Mouse (Mus musculus) large intestine, adult 2 months (tissue): Measurements from ENCODE around the gene Far2. TPM values are rescaled to one million over a fixed set of nuclear protein-coding genes. Genes with fewer than 3 reads are reported as not detected.

Experiments used
- DNase-seq: peaks from one replicate; pipeline ENCODE4 v3.0.0-alpha.2; 2012; ENCODE audit warnings: low read depth, low spot score
- WGBS: fragments of 180-500 bp; shearing (Covaris S2); methylation state at CpG from one replicate; pipeline ENCODE4 v1.1.7; 2018; 5-methylcytosine and 5-hydroxymethylcytosine counted together
- polyA plus RNA-seq: library from polyadenylated mRNA; depleted of rRNA; stranded (reverse); fragments of >200 nt; gene quantifications from 2 replicates; pipeline ENCODE4 v1.2.3, GENCODE M21; 2012; rRNA removed

Far2 gene
- 19.2 and 42.2 TPM in 2 replicates for polyA plus RNA-seq

GRCm38 (mm10) chr6:148046881-148047649 is at the start of gene Far2:
TSS of gene Far2 (plus strand) at chr6:148047259.
- WGBS = 2% methylated on average over 34 of the region's 34 CpGs
- no peak for DNase-seq

DNA sequence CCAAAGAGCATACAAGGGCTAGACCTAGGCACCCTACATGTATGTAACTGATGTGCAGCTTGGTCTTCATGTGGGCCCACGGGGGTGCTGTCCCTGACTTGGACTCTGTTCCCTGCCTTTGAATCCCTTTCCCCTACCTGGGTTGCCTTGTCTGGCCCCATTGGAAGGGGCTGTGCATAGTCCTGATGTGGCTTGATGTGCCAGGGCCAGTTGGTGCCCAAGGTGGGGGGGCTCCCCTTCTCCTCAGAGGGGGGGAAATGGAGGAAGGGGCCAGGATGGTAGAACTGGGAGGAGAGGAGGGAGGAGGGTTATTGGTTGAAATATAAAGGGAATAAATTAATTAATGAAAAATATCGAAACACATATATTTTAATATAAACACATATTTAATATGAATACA is 46.6 kb upstream of the Far2 start:
- no peak for DNase-seq
- 76% methylated on average over 2 of the region's 2 CpGs for WGBS

DNA sequence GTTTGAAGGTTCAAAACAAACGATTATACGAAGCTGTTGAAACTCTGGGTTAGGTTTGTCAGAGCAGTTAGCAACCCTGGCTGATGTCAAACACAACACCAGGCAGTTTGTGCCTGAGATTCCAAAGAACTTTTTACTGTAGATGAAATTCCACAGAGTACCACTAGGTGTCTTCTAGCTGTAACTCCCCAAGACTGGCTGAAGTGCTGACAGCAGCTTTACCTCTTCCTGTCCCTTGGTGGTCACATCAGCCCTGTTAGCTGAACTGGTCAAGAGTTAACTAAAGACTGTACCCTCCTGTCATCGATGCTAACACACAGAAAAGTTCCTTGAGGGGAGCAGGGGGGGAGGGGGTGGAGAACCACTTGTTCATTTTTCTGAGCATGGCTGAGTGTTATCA is 46.0 kb upstream of the Far2 start:
- WGBS = 29% methylated on average over 3 of the region's 3 CpGs

GRCm38 (mm10) chr6:148006118-148006837 is 40.8 kb upstream of the Far2 start:
- DNase-seq = no peak
- WGBS = 66% methylated on average over 11 of the region's 11 CpGs

More for the DNA sequence above, 46.0 kb upstream of the Far2 start:
- DNase-seq = peak; percentile 16

DNA sequence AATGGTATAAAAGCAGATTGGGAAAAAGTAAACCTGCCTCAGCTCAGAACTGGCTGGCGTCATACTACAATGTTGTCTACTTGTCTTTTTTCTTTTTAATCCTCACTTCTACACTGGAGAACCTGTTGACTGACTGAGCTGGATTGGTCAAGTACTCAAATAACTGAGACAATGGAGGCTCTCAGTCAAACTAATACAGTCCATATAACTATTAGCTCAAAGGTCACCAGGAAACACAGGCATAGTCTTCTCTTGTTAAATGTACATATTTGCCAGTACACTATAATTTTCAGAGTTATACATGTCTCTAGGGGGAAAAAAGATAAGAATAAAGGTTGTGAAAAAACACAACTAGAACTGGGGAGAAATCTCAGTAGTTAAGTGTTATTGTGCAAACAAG is 6.3 kb upstream of the Far2 start:
- no peak for DNase-seq
- 81% methylated on average over 1 of the region's 1 CpGs for WGBS

GRCm38 (mm10) chr6:148047650-148047988 is 560 bp downstream of the Far2 start:
- DNase-seq = no peak

- 39% methylated on average over 3 of the region's 3 CpGs for WGBS
- no peak for DNase-seq
Measured at GRCm38 (mm10) chr6:148063131-148063530, 16.1 kb downstream of the Far2 start.

GRCm38 (mm10) chr6:148066267-148066666 is 19.2 kb downstream of the Far2 start:
- DNase-seq = peak; percentile 50
- 35% methylated on average over 5 of the region's 5 CpGs for WGBS

DNA sequence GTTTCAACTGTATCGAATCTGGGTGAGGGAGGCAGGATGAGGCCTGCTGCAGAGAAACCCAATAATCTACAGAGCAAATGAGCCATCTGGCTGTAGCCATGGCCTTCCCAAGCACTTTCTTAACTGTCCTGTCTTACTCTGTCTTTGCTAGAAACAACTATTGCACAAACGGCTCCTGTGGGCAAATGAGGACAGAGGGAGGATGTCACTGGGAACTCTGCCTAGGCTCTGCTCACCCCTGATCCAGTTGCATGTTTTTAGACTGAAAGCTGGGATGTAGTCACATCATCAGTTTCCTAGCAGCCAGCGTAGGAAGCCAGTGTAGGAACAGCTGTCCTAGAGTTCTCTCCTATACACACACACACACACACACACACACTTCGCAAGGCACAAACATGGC is 21.7 kb downstream of the Far2 start:
- 88% methylated on average over 4 of the region's 4 CpGs for WGBS
- DNase-seq = no peak

GRCm38 (mm10) chr6:148073599-148073998 is 26.5 kb downstream of the Far2 start:
- WGBS = 82% methylated on average over 3 of the region's 3 CpGs
- DNase-seq = no peak

GRCm38 (mm10) chr6:148074211-148074864 is 27.3 kb downstream of the Far2 start:
- no peak for DNase-seq

- DNase-seq = no peak
- 88% methylated on average over 2 of the region's 2 CpGs for WGBS
Measured at GRCm38 (mm10) chr6:148083864-148084263, 36.8 kb downstream of the Far2 start.

DNA sequence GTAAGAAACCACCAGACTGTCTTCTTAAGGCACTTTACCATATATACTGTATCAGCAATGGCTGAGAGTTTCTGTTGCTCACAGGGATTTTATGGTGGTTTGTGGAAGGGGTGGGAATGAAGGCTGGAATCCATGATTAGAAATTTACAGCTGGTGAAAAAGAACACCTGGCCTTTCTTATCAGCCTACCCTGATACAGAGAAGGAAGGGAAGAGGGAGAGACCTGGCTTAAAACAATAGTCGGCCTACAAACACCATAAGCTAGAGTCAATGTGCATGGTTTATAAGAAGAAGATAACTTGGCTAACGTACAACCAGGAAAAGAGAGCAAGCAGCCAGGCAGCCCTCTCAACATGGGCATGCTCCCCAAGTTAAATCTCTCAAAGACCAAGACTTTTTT is 37.3 kb downstream of the Far2 start:
- WGBS = 30% methylated on average over 2 of the region's 2 CpGs
- no peak for DNase-seq

DNA sequence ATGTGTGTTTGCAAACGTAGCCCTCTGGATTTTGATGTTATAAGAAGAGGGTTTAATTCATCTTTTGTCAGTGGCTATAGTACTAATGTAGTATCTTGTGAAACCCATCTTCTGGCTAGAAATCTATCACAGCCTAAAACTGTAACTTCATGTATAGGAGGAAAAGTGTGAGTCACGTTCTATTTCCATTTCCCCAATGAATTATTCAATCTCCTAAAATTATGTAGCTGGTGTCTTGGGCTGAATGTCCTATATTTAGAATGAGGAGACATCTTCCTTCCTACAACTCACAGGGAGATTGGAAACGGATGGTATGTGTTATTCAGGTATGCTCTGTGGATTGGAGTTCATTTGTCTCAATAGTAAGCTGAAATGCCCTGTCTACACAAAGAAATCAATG is 50.0 kb downstream of the Far2 start:
- WGBS = 81% methylated on average over 3 of the region's 3 CpGs
- DNase-seq = no peak

DNA sequence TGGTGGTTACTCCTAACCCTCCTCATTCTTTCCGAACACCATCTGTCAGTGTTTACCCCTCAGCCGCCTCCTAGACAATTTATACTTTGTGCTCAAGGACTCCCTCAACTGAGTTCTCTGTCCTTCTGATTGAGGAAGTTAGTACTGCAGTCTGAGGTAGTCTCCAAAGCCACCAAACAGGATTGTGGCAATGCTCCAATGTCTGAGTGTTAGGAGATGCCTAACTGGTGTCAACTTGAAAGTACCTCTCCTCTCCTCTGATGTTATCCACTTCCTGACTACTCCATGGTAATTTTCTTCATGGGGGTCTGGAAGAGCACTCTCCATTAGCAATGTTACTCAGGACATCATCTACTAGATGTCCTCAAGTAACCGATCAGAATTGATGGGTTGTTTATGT is 54.9 kb downstream of the Far2 start:
- 60% methylated on average over 3 of the region's 3 CpGs for WGBS
- no peak for DNase-seq

DNA sequence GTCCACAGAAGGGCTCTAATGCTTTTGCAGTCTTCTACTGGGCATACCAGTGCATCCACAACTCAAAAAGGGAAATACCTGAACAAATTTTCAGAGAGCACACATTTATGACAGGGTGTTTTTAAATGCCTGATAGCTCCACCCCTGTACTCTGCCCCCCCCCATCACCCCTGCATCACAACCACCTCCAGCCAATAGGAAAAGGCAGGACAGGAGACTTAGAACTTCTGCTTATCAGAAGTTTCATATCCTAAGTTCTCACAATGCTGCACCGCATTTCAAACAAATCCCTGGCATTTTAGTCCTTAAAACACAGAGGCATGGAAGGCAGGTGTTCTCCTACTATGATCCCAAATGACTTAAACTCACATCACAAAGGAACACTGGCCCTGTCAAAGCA is 55.4 kb downstream of the Far2 start:
- 89% methylated on average over 1 of the region's 1 CpGs for WGBS
- DNase-seq = no peak

- 33% methylated on average over 9 of the region's 9 CpGs for WGBS
Measured at GRCm38 (mm10) chr6:148104212-148104611, 57.2 kb downstream of the Far2 start.

GRCm38 (mm10) chr6:148105722-148106268 is 58.7 kb downstream of the Far2 start:
- WGBS = 82% methylated on average over 9 of the region's 9 CpGs
- no peak for DNase-seq

More at GRCm38 (mm10) chr6:148104212-148104611, 57.2 kb downstream of the Far2 start:
- no peak for DNase-seq

DNA sequence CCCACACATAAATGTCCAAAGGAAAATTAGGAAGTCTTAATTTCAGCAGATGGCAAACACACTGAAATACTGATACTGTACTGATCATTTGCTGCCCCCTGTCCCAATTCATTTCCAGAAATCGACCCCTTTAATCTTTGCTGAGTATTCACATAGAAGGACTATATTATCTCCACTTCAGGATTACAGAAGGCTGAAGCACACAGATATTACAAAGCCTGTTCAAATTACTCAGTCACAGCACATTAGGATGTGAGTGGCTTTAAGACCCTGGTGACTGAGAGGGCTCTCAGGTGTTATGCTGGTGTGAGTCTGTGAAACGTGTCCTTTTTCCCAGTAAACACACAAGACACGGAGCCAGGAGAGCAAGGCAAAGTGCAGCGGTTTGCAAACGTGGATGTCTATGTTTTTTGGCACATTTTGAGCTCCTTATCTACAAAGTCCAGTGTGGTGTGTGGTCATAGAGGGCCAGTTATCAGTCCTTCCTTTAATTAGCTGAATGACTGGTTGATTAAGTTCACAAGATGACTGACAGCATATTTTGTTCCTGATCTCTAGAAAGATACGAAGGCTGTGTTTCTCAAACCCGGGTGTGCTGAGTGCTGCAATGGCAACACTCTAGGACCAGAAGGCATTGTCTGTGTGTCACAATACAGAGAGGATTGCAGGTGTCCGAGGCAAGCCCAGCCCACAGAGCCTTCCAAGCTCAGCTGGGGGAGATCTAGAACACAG is 61.8 kb downstream of the Far2 start:
- no peak for DNase-seq
- 54% methylated on average over 8 of the region's 8 CpGs for WGBS
